Mouse (Mus musculus): Measurements from ENCODE around the gene Inpp5d. TPM values are rescaled to one million over a fixed set of nuclear protein-coding genes. Genes with fewer than 3 reads are reported as not detected.

The Inpp5d gene
- polyA plus RNA-seq, 1 experiment from 2014 or later: 5.1 TPM

GRCm38 (mm10) chr1:87625254-87626025 is 5.3 kb downstream of the Inpp5d start:
- 73% methylated on average over 6 of the region's 6 CpGs for WGBS
- H3K4me1 ChIP-seq: no peaks in the 10 kb centered on the region
- no peak overlapping the region for H3K27ac ChIP-seq
- H3K27me3 ChIP-seq (replicated peaks): no peaks in the 10 kb centered on the region
- no peak overlapping the region for H3K4me3 ChIP-seq (replicated peaks)
- no peak for ATAC-seq (ENCODE audit: insufficient read depth, low FRiP score, low read depth)
- no peak overlapping the region for H3K9ac ChIP-seq
- no peaks in the 10 kb centered on the region for H3K36me3 ChIP-seq
- H3K9me3 ChIP-seq: no peaks in the 10 kb centered on the region
- no peak overlapping the region for H3K4me2 ChIP-seq

GRCm38 (mm10) chr1:87626344-87626743 is 6.2 kb downstream of the Inpp5d start:
- peak; percentile 62; the same call in 1 of the 2 replicates for ATAC-seq (ENCODE audit: insufficient read depth, low FRiP score, low read depth)
- no peak overlapping the region for H3K4me2 ChIP-seq
- H3K4me1 ChIP-seq: no peaks in the 10 kb centered on the region
- no peaks in the 10 kb centered on the region for H3K9me3 ChIP-seq
- H3K36me3 ChIP-seq: no peaks in the 10 kb centered on the region
- WGBS: 43% methylated on average over 2 of the region's 2 CpGs
- no peak overlapping the region for H3K27ac ChIP-seq
- H3K4me3 ChIP-seq (replicated peaks): no peak overlapping the region
- no peaks in the 10 kb centered on the region for H3K27me3 ChIP-seq (replicated peaks)
- no peak overlapping the region for H3K9ac ChIP-seq

GRCm38 (mm10) chr1:87628085-87628484 is 8.0 kb downstream of the Inpp5d start:
- no peak overlapping the region for H3K4me2 ChIP-seq
- H3K36me3 ChIP-seq: no peaks in the 10 kb centered on the region
- no peaks in the 10 kb centered on the region for H3K4me1 ChIP-seq
- WGBS: 31% methylated on average over 2 of the region's 2 CpGs
- no peak overlapping the region for H3K27ac ChIP-seq
- peak; percentile 75; the same call in 1 of the 2 replicates for ATAC-seq (ENCODE audit: insufficient read depth, low FRiP score, low read depth)
- no peaks in the 10 kb centered on the region for H3K27me3 ChIP-seq (replicated peaks)
- no peak overlapping the region for H3K9ac ChIP-seq
- no peak overlapping the region for H3K4me3 ChIP-seq (replicated peaks)
- no peaks in the 10 kb centered on the region for H3K9me3 ChIP-seq

DNA sequence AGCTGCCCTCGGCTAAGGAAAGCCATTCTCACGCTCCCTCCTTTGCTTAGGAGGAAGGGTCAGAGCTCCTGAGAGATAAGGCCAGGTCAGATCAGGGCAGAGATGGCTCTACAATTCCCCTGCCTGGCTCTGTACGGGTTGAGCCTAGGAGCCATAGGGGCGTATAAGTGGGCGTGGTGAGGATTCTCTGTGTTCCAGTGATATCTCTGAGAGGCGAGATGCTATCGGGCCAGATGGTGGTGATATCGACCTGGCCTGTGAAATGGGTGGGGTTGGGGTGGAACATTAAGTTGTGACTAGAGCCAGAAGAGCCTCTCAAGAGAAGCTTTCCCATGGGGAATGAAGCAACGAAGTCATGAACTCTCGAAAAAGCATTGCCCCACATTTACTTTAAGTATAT is 11.5 kb downstream of the Inpp5d start:
- WGBS: 65% methylated on average over 10 of the region's 10 CpGs
- no peaks in the 10 kb centered on the region for H3K36me3 ChIP-seq
- H3K27ac ChIP-seq: no peak overlapping the region
- H3K4me3 ChIP-seq (replicated peaks): no peak overlapping the region
- H3K4me2 ChIP-seq: no peak overlapping the region
- no peak for ATAC-seq (ENCODE audit: insufficient read depth, low FRiP score, low read depth)
- no peaks in the 10 kb centered on the region for H3K27me3 ChIP-seq (replicated peaks)
- H3K9ac ChIP-seq: no peak overlapping the region
- no peaks in the 10 kb centered on the region for H3K9me3 ChIP-seq
- H3K4me1 ChIP-seq: no peaks in the 10 kb centered on the region

GRCm38 (mm10) chr1:87632163-87632562 is 12.1 kb downstream of the Inpp5d start:
- Histone ChIP-seq H3K27ac (no peak overlapping the region), H3K4me2 (no peak overlapping the region), H3K4me1 (no peaks in the 10 kb centered on the region), H3K4me3 (replicated peaks) (no peak overlapping the region), H3K9ac (no peak overlapping the region), H3K27me3 (replicated peaks) (no peaks in the 10 kb centered on the region), H3K9me3 (no peaks in the 10 kb centered on the region), H3K36me3 (no peaks in the 10 kb centered on the region)
- 59% methylated on average over 6 of the region's 6 CpGs for whole genome bisulfite sequencing
- no peak for ATAC-seq (ENCODE audit: insufficient read depth, low FRiP score, low read depth)

GRCm38 (mm10) chr1:87636716-87637117 is 16.6 kb downstream of the Inpp5d start:
- WGBS: 74% methylated on average over 12 of the region's 12 CpGs
- Histone ChIP-seq H3K9me3 (no peaks in the 10 kb centered on the region), H3K9ac (no peak overlapping the region), H3K36me3 (no peaks in the 10 kb centered on the region), H3K4me3 (replicated peaks) (no peak overlapping the region), H3K27ac (no peak overlapping the region), H3K27me3 (replicated peaks) (no peaks in the 10 kb centered on the region), H3K4me1 (no peaks in the 10 kb centered on the region), H3K4me2 (no peak overlapping the region)
- ATAC-seq (ENCODE audit: insufficient read depth, low FRiP score, low read depth): no peak

GRCm38 (mm10) chr1:87637121-87637877 is 17.2 kb downstream of the Inpp5d start:
- Histone ChIP-seq H3K4me1 (no peaks in the 10 kb centered on the region), H3K27ac (peak overlapping the region; percentile 48; the same call in 1 of the 2 replicates), H3K4me3 (replicated peaks) (no peak overlapping the region), H3K27me3 (replicated peaks) (no peaks in the 10 kb centered on the region), H3K4me2 (no peak overlapping the region), H3K36me3 (no peaks in the 10 kb centered on the region), H3K9me3 (no peaks in the 10 kb centered on the region), H3K9ac (no peak overlapping the region)
- peak; percentile 99 for ATAC-seq (ENCODE audit: insufficient read depth, low FRiP score, low read depth)
- 79% methylated on average over 4 of the region's 4 CpGs for WGBS

DNA sequence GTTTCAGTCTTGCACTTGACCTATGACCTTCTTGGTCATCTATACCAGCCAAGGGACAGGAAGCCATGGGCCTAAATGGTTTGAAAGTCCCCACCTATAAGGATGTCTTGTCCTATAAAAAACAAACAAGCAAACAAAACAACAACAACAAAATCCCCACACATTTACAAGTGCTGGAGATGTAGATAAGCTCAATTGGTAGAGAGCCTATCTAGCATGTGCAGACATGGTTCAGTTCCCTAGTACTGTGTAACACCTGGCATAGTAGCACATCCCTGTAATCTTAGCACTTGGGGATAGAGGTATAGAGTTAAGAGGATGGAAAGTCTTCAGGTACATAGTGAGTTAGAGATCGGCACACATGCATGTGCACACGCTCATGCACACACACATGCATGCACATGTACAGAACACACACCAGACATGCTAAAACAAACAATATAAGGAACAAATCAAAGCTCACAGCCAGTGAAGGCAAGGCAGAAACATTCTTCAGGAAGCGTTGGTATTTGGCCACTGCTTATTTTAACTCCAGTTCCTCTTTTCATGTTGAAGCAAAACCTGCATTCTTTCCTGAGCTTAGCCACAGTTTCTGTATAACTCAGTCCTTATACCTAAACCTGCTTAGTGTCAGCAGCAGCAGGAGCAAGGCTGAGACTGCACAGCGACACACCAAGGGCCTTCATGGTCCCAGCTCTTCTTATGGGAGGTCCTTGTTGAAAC is 17.9 kb downstream of the Inpp5d start:
- ATAC-seq (ENCODE audit: insufficient read depth, low FRiP score, low read depth): peak; percentile 74; the same call in 1 of the 2 replicates
- H3K36me3 ChIP-seq: no peaks in the 10 kb centered on the region

DNA sequence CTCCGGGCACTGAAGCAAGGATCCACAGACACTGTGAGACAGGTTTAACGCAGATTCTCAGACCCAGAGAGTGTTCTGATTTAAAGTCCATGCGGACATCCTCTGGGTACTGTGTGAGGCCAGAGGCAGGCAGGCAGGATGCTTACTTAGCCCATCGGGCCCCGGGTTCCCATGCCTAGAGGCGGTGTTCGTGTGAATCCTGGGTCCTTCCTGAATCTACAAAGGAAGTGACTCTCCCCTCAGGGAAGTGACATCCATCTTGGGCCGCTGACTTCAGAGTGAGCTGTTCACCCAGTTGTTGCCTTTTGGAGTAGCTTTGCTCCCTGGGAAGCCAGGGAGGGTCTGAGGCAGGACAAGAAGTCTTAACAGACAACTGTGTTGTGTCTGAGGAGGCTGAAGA is 19.6 kb downstream of the Inpp5d start:
- Histone ChIP-seq H3K27me3 (replicated peaks) (no peaks in the 10 kb centered on the region), H3K9ac (no peak overlapping the region), H3K4me1 (no peaks in the 10 kb centered on the region), H3K27ac (peak overlapping the region; percentile 67; the same call in 1 of the 2 replicates), H3K4me3 (replicated peaks) (no peak overlapping the region), H3K9me3 (no peaks in the 10 kb centered on the region), H3K4me2 (no peak overlapping the region), H3K36me3 (no peaks in the 10 kb centered on the region)
- no peak for ATAC-seq (ENCODE audit: insufficient read depth, low FRiP score, low read depth)
- WGBS: 78% methylated on average over 8 of the region's 8 CpGs

More for the DNA sequence above, 17.9 kb downstream of the Inpp5d start:
- Histone ChIP-seq H3K4me3 (replicated peaks) (no peak overlapping the region), H3K27ac (peak overlapping the region; percentile 48; the same call in 1 of the 2 replicates), H3K27me3 (replicated peaks) (no peaks in the 10 kb centered on the region), H3K9me3 (no peaks in the 10 kb centered on the region), H3K9ac (no peak overlapping the region), H3K4me2 (no peak overlapping the region), H3K4me1 (no peaks in the 10 kb centered on the region)
- WGBS: 72% methylated on average over 4 of the region's 4 CpGs

GRCm38 (mm10) chr1:87640165-87640661 is 20.1 kb downstream of the Inpp5d start:
- Histone ChIP-seq H3K27me3 (replicated peaks) (no peaks in the 10 kb centered on the region), H3K4me3 (replicated peaks) (no peak overlapping the region), H3K36me3 (no peaks in the 10 kb centered on the region), H3K27ac (peak overlapping the region; percentile 67; the same call in 1 of the 2 replicates), H3K4me1 (no peaks in the 10 kb centered on the region), H3K4me2 (no peak overlapping the region), H3K9me3 (no peaks in the 10 kb centered on the region), H3K9ac (no peak overlapping the region)
- ATAC-seq (ENCODE audit: insufficient read depth, low FRiP score, low read depth): no peak
- 54% methylated on average over 17 of the region's 17 CpGs for WGBS

- 88% methylated on average over 7 of the region's 7 CpGs for WGBS
- no peak overlapping the region for H3K27ac ChIP-seq
- H3K4me2 ChIP-seq: no peak overlapping the region
- H3K36me3 ChIP-seq: no peaks in the 10 kb centered on the region
- no peak for ATAC-seq (ENCODE audit: insufficient read depth, low FRiP score, low read depth)
- H3K4me3 ChIP-seq (replicated peaks): no peak overlapping the region
- H3K9me3 ChIP-seq: no peaks in the 10 kb centered on the region
- H3K4me1 ChIP-seq: no peaks in the 10 kb centered on the region
- no peak overlapping the region for H3K9ac ChIP-seq
- H3K27me3 ChIP-seq (replicated peaks): no peaks in the 10 kb centered on the region
Observed at GRCm38 (mm10) chr1:87643016-87643415, 22.9 kb downstream of the Inpp5d start.
